Mouse (Mus musculus) olfactory bulb, adult 2 months (tissue): ENCODE data around the gene Cby1.

ENCODE experiments used
- CTCF ChIP-seq: fragments of 200-500 bp; IDR thresholded peaks from 2 replicates; pipeline ENCODE4 v1.5.1; 2012; ENCODE audit warnings: low read depth, mild to moderate bottlenecking, low read length, moderate library complexity; ENCODE audit not compliant: insufficient read depth
- POLR2A ChIP-seq: fragments of 200-500 bp; IDR thresholded peaks from 2 replicates; pipeline ENCODE4 v1.6.1; 2012; ENCODE audit warnings: mild to moderate bottlenecking, low read depth, low read length, moderate library complexity; ENCODE audit not compliant: insufficient read depth

GRCm38 (mm10) chr15:79691023-79691508, 32.1 kb downstream of the Cby1 start:
- TF ChIP-seq POLR2A (no peak), CTCF (no peak)
